Mouse (Mus musculus) naive thymus-derived CD4-positive, alpha-beta T cell, adult 2 months (primary cell): ENCODE results near the gene Dip2b.

Experiments used
- DNase-seq: peaks from one replicate; pipeline ENCODE4 v3.0.0-alpha.2; 2011; ENCODE audit warnings: low read depth

Gene Dip2b

DNA sequence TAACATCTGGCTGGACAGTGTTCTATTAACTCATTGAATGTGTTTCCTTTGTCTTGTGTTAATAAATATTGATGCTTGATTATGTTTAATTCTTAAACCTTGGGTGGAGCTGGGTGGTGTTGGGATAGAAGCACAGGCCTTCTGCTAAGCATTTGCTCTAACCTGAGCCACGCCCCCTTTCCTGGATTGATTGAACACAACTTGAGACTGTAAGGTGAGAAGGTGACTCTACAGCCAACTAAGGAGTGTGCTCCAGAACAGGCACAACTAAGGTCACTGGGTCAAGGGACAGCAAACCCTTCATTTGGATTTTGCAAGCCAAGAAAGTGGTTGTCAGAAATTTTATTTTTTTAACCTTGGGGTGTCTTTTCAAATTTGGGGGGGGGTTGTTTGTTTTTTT, 180.9 kb downstream of the Dip2b start:
- DNase-seq, result no peak

- DNase-seq, result no peak
These were observed 182.5 kb downstream of the Dip2b start for GRCm38 (mm10) chr15:100220916-100221315.

GRCm38 (mm10) chr15:100225381-100225780, 186.9 kb downstream of the Dip2b start:
- DNase-seq, result no peak

- DNase-seq, result no peak
These were observed 187.4 kb downstream of the Dip2b start for GRCm38 (mm10) chr15:100225891-100226290.

- no peak for DNase-seq
These were observed 188.7 kb downstream of the Dip2b start for GRCm38 (mm10) chr15:100227031-100227662.

DNA sequence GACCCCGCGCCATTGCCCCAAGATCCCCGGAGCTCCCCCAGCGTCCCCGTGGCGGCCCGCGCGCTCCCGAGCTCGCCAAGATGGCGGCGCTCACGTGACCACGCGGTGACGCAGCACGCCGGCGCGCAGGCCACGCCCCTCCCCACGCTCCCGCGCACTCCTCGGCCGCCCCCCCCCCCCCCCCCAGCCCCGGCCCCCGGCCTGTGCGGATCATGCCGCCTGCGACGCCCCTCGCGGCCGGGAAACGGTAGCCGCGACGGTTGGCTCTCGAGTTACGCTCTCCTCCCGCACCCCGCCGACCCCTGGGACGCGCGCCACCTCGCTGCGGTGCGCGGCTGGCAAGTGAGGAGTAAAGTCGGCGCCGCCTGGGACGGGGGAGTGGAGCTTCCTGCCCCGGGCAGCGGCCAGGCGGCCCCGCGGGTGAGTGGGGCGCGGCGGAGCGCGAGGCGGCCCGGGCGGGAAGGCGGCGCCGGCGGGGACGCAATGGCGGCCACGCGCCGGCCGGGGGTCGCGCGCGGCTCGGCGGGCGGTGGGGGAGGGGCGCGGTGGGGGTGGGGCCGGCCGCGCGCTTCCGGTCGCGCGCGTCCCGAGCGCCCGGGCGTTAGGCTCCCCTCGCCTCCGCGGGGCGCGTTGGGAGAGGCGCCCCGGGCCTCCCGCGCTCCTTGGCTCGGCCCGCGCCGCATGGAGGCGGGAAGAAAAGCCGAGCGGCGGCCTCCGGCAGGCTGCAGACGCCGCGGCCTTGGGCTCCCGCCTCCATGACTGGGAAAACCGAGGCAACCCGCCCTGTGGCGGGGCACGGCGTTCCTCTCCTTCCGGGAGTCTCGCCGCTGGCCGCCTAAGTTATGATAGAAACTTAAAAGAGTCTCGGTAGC, 189.4 kb downstream of the Dip2b start, which contains the start of gene Atf1:
Gene Atf1 (plus strand): TSS at position 157 of the 872 bp plus-strand sequence.
- DNase-seq, result peak; percentile 94

DNA sequence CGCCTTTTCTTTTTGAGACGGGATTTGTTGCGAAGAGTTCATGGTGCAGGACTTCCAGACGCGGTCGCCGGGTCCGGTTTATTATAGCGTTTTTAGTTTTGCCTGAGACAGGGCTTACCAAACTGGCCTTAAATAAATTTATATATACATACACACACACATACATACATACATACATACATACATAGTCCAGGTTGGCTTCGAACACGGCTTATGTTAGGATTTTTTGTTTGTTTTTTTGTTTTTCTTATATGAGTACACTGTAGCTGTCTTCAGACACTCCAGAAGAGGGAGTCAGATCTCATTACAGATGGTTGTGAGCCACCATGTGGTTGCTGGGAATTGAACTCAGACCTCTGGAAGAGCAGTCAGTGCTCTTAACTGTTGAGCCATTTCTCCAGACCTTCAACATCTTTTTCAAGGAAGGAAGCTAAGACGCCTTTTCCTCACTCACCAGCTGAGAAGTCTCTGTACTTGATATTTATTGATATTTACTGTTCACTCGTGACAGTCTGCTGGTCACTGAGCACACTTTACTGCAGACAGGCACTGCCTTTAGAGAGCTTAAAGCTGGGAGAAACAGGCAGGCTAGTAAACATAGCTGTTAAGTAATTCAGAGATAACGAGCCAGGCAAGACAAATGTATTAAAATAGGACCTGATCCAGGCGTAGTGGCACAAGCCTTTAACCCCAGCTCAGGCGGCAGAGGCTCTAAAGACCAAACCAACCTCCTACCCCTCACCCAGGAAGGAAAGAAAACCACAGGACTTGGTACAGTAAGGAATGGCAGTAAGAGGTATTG, 190.3 kb downstream of the Dip2b start:
- DNase-seq, result peak; percentile 43

- peak; percentile 39 for DNase-seq
These were observed 192.2 kb downstream of the Dip2b start for GRCm38 (mm10) chr15:100230655-100231054.

DNA sequence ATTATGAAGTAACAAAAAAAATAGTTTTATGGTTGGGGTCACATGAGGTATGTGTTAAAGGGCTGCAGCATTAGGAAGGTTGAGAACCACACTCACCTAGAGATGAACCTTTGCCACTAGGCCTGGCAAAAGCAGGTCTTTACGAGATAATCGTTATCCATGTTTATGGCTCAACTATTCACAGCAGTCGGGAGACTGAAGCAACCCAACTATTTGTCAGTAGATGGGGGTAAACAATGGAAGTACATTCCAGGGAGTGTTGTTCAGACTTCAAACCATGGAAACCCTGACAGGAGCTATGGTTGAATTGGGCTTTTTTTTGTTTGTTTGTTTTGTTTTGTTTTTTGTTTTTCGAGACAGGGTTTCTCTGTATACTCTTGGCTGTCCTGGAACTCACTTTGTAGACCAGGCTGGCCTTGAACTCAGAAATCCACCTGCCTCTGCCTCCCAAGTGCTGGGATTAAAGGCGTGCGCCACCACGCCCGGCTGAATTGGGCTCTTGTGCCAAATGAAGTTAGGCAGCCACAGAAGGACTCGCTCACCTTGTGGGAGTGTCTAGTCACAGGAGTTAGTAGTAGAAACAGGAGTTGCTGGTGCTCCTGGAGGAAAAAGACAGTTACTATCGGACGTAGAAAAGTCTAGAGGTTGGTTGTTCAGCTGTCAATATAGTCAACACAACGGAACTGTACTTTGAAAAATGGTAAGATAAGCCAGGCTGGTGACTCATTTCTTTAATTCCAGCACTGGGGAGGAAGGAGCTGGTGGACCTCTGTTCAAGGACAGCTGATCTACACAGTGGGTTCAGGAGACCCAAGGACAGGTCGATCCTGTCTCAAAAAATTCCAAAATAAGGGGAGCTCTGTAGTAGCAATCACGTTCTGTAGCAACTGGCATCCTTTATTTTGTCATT, 193.4 kb downstream of the Dip2b start:
- no peak for DNase-seq

GRCm38 (mm10) chr15:100235208-100235965, 196.9 kb downstream of the Dip2b start:
- DNase-seq, result no peak

GRCm38 (mm10) chr15:100236952-100237351, 198.5 kb downstream of the Dip2b start:
- DNase-seq, result no peak

GRCm38 (mm10) chr15:100241780-100242179, 203.3 kb downstream of the Dip2b start:
- DNase-seq, result no peak

DNA sequence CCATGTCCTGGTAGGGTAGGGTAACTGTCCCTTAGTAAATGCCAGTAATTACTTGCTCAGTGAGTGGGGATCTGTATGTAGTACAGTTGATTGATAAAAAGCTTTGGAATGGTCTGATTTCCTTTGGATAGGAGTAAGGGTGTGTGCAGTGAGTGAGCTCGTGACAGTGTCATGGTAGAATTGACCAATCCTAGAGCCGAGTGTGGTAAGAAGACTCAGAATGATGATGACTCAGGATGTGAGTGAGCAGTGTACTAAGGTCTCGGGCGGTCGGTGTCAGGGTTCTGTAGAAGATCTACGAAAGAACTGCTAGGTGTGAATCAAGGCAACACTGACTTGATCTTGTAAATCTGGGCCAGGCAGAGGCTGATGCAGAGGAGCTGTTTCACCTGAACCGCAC, 207.5 kb downstream of the Dip2b start:
- DNase-seq, result no peak

DNA sequence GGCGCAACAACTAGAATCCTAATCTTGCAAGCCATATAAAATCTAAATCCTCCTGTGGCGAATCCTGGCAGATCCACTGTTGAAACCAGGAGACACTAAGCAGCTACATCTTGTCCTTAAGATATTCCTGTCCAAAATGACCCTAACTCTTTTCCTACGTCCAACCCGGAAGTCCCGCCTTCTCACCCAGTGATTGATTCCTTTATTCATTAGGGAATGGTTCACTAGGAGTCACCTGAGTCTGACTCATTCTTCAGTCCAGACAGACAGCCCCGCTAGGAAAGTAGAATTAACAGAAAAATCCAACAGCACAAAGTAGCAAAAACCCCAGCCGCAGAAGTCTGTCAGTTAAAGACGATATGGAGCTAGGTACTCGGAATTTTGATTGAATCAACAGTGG, 208.8 kb downstream of the Dip2b start:
- DNase-seq, result no peak

DNA sequence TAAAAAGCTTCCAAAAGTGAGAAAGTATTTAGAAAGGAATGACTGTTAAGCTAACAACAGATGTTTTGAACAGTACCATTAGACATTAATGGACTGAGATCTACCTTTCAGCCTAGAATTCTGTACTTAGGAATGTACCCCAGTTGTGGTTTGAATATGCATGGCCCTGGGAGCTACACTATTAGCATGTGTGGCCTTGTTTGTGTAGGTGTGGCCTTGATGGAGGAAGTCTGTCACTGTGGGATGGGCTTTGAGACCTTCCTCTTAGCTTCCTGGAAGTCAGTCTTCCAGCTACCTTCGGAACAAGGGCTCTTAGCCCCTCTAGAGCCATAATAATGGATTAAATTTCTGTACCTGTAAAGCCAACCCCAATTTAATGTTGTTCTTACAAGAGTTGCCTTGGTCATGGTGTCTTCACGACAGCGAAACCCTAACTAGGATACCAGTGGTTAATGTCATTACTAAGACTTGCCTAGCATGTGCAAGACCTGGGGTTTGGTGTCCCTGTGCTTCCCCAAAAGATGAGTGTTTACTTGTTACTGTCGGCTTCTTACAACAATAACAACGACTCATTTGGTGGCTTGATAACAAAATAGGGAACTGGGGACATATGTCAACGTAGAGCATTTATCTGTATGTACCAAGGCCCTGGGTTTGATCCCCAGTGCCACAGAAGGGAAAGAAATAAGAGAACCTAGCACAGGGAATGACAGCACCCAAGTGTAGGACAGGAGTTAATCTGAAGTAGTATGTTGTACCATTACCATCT, 210.4 kb downstream of the Dip2b start:
- no peak for DNase-seq

- DNase-seq, result no peak
These were observed 212.8 kb downstream of the Dip2b start for GRCm38 (mm10) chr15:100251153-100251780.

GRCm38 (mm10) chr15:100256386-100256785, 217.9 kb downstream of the Dip2b start:
- no peak for DNase-seq

- no peak for DNase-seq
These were observed 218.8 kb downstream of the Dip2b start for GRCm38 (mm10) chr15:100257305-100257704.

- no peak for DNase-seq
These were observed 220.4 kb downstream of the Dip2b start for GRCm38 (mm10) chr15:100258646-100259425.
